Mouse (Mus musculus): ENCODE measurements around the gene Tbc1d10c.

GRCm38 (mm10) chr19:4197180-4197579 is 6.1 kb upstream of the Tbc1d10c start:
- TF ChIP-seq NANOG (IDR thresholded peaks at IDR 0.05; ENCODE audit: borderline replicate concordance, low read length) (no peak), CTCF (conservative IDR thresholded peaks at IDR 0.05; ENCODE audit: low read length) (no peak), POU5F1 (IDR thresholded peaks at IDR 0.05; ENCODE audit: borderline replicate concordance, low read length) (no peak)
